Mouse (Mus musculus): ENCODE results near the gene Adarb2. TPM values are rescaled to one million over a fixed set of nuclear protein-coding genes. Genes with fewer than 3 reads are reported as not detected.

Adarb2 gene
- total RNA-seq, 2 experiments from 2014 or later = 0.06 TPM; not detected in 1

GRCm38 (mm10) chr13:8366087-8366486 lies 163.4 kb downstream of the Adarb2 start:
- DNase-seq (ENCODE audit: low spot score in 2 of 2) = no peak

- DNase-seq (ENCODE audit: low spot score in 2 of 2) = no peak
Measured at GRCm38 (mm10) chr13:8369868-8370387, 167.3 kb downstream of the Adarb2 start.

- no peak for DNase-seq (ENCODE audit: low spot score in 2 of 2)
Measured at GRCm38 (mm10) chr13:8388541-8388940, 185.9 kb downstream of the Adarb2 start.

- DNase-seq (ENCODE audit: low spot score in 2 of 2) = no peak
Measured at GRCm38 (mm10) chr13:8400265-8401041, 197.8 kb downstream of the Adarb2 start.

- no peak for DNase-seq (ENCODE audit: low spot score in 2 of 2)
Measured at GRCm38 (mm10) chr13:8402324-8402873, 199.7 kb downstream of the Adarb2 start.

DNA sequence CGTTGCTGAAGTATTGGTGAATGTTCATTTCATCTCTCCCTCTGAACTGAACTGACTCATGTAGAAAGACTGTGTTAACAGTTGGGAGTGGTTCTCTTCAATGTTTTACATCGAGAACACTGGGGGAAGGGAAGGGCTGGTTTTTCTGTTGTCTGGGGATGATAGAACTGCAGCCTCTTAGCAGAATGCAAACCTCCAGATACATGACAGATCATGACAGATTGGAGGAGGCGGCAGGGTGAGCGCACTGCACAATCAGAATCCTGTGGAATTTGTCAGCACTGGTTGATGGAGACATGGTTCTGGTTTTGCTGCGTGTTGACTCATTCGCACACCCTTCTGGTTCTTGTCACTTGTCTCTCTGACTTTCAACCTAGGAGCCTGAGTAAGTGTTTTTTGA lies 203.4 kb downstream of the Adarb2 start:
- no peak for DNase-seq (ENCODE audit: low spot score in 2 of 2)

- DNase-seq (ENCODE audit: low spot score in 2 of 2) = no peak
Measured at GRCm38 (mm10) chr13:8410353-8411318, 208.0 kb downstream of the Adarb2 start.

- no peak for DNase-seq (ENCODE audit: low spot score in 2 of 2)
Measured at GRCm38 (mm10) chr13:8424019-8424719, 221.5 kb downstream of the Adarb2 start.

GRCm38 (mm10) chr13:8439188-8439835 lies 236.6 kb downstream of the Adarb2 start:
- DNase-seq (ENCODE audit: low spot score in 2 of 2) = no peak

DNA sequence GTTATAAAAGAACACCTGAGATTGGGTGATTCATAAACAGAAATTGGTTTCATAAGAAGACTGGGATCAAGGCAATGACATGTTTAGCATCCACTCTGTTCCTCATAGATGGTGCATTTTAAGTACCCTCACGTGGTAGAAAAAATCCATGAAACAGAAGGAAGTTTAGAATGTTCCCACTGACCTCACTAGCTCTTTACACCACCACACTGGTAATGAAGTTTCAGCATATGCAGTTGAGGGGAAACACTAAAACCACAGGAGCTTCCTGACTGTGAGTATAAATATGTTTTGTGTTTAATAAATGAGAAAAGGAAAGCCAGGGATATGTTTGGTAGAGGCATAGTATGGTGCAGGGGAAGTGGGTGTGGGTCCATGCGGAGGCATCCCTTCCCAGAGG lies 242.7 kb downstream of the Adarb2 start:
- no peak for DNase-seq (ENCODE audit: low spot score in 2 of 2)

- no peak for DNase-seq (ENCODE audit: low spot score in 2 of 2)
Measured at GRCm38 (mm10) chr13:8448192-8448879, 245.7 kb downstream of the Adarb2 start.

DNA sequence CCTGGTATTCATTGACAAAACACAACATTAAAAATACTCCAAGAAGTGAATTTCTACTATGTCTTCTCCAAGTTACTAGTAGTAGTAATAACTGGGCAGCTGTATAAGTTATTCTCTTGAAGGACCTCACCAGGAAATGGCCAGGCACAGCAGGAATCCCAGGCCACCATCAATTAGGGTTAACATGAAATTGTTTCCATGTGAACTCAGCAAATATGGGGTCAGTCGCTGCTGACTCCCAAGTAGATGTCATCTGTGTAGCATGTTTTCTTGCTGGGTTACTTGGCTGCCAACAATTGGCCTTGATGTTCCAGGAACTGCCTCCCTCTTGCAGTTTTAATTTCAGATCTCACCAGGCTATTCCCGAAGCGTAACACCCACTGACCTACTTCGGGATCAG lies 248.9 kb downstream of the Adarb2 start:
- DNase-seq (ENCODE audit: low spot score in 2 of 2) = no peak

GRCm38 (mm10) chr13:8456886-8457285 lies 254.2 kb downstream of the Adarb2 start:
- no peak for DNase-seq (ENCODE audit: low spot score in 2 of 2)

- no peak for DNase-seq (ENCODE audit: low spot score in 2 of 2)
Measured at GRCm38 (mm10) chr13:8457831-8458230, 255.2 kb downstream of the Adarb2 start.

- no peak for DNase-seq (ENCODE audit: low spot score in 2 of 2)
Measured at GRCm38 (mm10) chr13:8467591-8468366, 265.1 kb downstream of the Adarb2 start.

DNA sequence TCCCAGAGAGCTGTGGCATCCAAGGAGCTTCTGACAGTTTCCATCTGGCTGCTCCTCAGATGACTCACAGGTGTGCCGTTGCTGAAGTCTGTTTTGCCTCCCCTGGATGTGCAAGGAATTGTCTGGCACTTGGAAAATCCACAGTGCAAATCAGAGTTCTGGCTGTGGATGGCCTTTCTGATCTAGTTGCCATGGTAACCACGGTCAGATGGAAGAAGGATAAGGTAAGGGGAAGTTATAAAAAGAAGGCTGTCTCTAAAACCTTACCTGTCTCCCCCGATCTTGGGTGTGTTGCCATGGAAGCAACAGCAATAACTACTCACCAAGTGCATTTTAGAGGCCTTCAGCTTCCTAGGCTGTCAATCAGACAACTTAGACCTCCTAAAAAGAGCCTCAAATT lies 273.6 kb downstream of the Adarb2 start:
- DNase-seq (ENCODE audit: low spot score in 2 of 2) = no peak

DNA sequence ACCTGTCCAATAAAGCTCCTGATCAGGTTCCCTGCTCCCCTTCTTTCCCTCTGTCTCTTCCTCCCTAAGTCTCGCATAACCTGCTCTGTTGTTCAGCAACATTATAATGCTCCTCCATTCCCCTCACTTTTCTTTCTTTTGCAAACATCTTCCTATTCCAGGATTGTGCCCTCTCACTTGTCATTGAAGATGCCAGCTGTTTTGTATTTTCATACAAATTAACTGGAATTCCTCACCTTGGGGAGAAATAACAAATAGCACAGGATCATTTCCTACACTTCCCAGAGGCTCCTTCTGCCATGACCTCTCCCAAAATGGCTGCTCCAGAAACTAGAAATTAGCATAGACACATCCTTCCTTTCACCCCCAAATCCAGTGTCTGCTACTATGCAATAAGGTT lies 276.1 kb downstream of the Adarb2 start:
- DNase-seq (ENCODE audit: low spot score in 2 of 2) = no peak

GRCm38 (mm10) chr13:8479970-8480369 lies 277.3 kb downstream of the Adarb2 start:
- DNase-seq (ENCODE audit: low spot score in 2 of 2) = no peak

- DNase-seq (ENCODE audit: low spot score in 2 of 2) = no peak
Measured at GRCm38 (mm10) chr13:8481347-8481746, 278.7 kb downstream of the Adarb2 start.

Data from adrenal gland, adult 18-20 months (tissue).